ENCODE assay signal across 8 mouse cellular contexts in genomic region chr14:46398091-46398695, GRCm38 (mm10). TPM values are rescaled to one million over a fixed set of nuclear protein-coding genes. Genes with fewer than 3 reads are reported as not detected.
DNase-seq lines count a peak whose midpoint lies in the region; ATAC-seq and TF ChIP-seq lines count a peak whose summit lies in the region.

No protein-coding gene starts in this region.

- peak overlapping the region; percentile 67 for H3K4me2 ChIP-seq in heart, embryonic 12.5 days
- H3K4me2 ChIP-seq in hindbrain, embryonic 16.5 days (ENCODE audit: low read length) = peak overlapping the region; percentile 58
- peak overlapping the region; percentile 48 for H3K4me2 ChIP-seq in liver, embryonic 16.5 days (ENCODE audit: low read depth, low read length)

- H3K27me3 ChIP-seq in heart, embryonic 12.5 days (replicated peaks) = peaks cover 21% of the 10 kb centered on the region
- peaks cover 26% of the 10 kb centered on the region for H3K27me3 ChIP-seq in hindbrain, embryonic 16.5 days (replicated peaks; ENCODE audit: control insufficient read depth, insufficient read depth, low read length)
- peaks cover 32% of the 10 kb centered on the region for H3K27me3 ChIP-seq in liver, embryonic 16.5 days (ENCODE audit: control insufficient read depth, insufficient read depth, low read depth, low read length)
- peaks cover 11% of the 10 kb centered on the region for H3K27me3 ChIP-seq in small intestine, adult 2 months (ENCODE audit: control insufficient read depth, insufficient read depth, low read length)

- DNase-seq in heart, adult 8-10 months (ENCODE audit: low spot score) = no peak
- DNase-seq in layer of hippocampus, adult 18-20 months (ENCODE audit: low spot score in 2 of 2) = no peak
- DNase-seq in left cerebral cortex, adult 11 months (ENCODE audit: low spot score) = no peak

- peak overlapping the region; percentile 37 for H3K4me3 ChIP-seq in heart, embryonic 12.5 days
- H3K4me3 ChIP-seq in hindbrain, embryonic 16.5 days (ENCODE audit: low read length) = peak overlapping the region; percentile 35
- H3K4me3 ChIP-seq in liver, embryonic 16.5 days (ENCODE audit: low read depth, low read length) = peak overlapping the region; percentile 2; the same call in 1 of the 2 replicates
- H3K4me3 ChIP-seq in small intestine, adult 2 months (ENCODE audit: low read depth, low read length) = peak overlapping the region; percentile 27; the same call in 1 of the 2 replicates

- H3K4me1 ChIP-seq in heart, embryonic 12.5 days (replicated peaks) = peaks cover 5% of the 10 kb centered on the region; the same call in 1 of the 2 replicates
- H3K4me1 ChIP-seq in hindbrain, embryonic 16.5 days (ENCODE audit: control insufficient read depth, insufficient read depth, low read depth, low read length) = peaks cover 9% of the 10 kb centered on the region
- no peaks in the 10 kb centered on the region for H3K4me1 ChIP-seq in liver, embryonic 16.5 days (ENCODE audit: control insufficient read depth, low read depth, low read length)
- H3K4me1 ChIP-seq in small intestine, adult 2 months (ENCODE audit: control insufficient read depth, insufficient read depth, insufficient read length, low read length) = peaks cover 4% of the 10 kb centered on the region; the same call in 1 of the 2 replicates

- ATAC-seq in heart, embryonic 12.5 days (ENCODE audit: insufficient number of reproducible peaks, low FRiP score) = 0 out of 2 replicates have a peak, but pooled peaks have one; percentile 6
- ATAC-seq in hindbrain, embryonic 16.5 days = 0 out of 2 replicates have a peak, but pooled peaks have one; percentile 17
- ATAC-seq in liver, embryonic 16.5 days (ENCODE audit: low read depth) = no peak
- ATAC-seq in frontal cortex, adult (ENCODE audit: low TSS enrichment) = no peak

- 3% methylated on average over 27 of the region's 27 CpGs for WGBS in heart, embryonic 12.5 days
- WGBS in hindbrain, embryonic 16.5 days = 2% methylated on average over 27 of the region's 27 CpGs
- WGBS in liver, embryonic 16.5 days (ENCODE audit: insufficient replicate concordance) = 3% methylated on average over 27 of the region's 27 CpGs
- WGBS in small intestine, adult 2 months = 9% methylated on average over 27 of the region's 27 CpGs

- H3K27ac ChIP-seq in heart, embryonic 12.5 days (ENCODE audit: poor library complexity, severe bottlenecking) = no peak overlapping the region
- no peak overlapping the region for H3K27ac ChIP-seq in hindbrain, embryonic 16.5 days (ENCODE audit: low read depth, low read length)
- H3K27ac ChIP-seq in liver, embryonic 16.5 days (ENCODE audit: low read length) = no peak overlapping the region
- no peak overlapping the region for H3K27ac ChIP-seq in small intestine, adult 2 months (ENCODE audit: insufficient read depth, low read depth, low read length)

- no peaks in the 10 kb centered on the region for H3K9me3 ChIP-seq in heart, embryonic 12.5 days (replicated peaks)
- H3K9me3 ChIP-seq in hindbrain, embryonic 16.5 days (ENCODE audit: control insufficient read depth, low read length) = no peaks in the 10 kb centered on the region
- H3K9me3 ChIP-seq in liver, embryonic 16.5 days (replicated peaks; ENCODE audit: control insufficient read depth, low read length) = no peaks in the 10 kb centered on the region

- no peak for TF ChIP-seq CTCF in small intestine, adult 2 months (IDR thresholded peaks at IDR 0.05; ENCODE audit: extremely low read depth, insufficient read length, insufficient replicate concordance, low read depth, low read length)

- H3K9ac ChIP-seq in heart, embryonic 12.5 days = peak overlapping the region; percentile 58; the same call in 1 of the 2 replicates
- peak overlapping the region; percentile 35 for H3K9ac ChIP-seq in hindbrain, embryonic 16.5 days (ENCODE audit: low read depth, low read length)
- no peak overlapping the region for H3K9ac ChIP-seq in liver, embryonic 16.5 days (ENCODE audit: low read depth, low read length)

- TF ChIP-seq POLR2A in small intestine, adult 2 months (IDR thresholded peaks at IDR 0.05; ENCODE audit: low read depth, low read length) = no peak

- no peaks in the 10 kb centered on the region for H3K36me3 ChIP-seq in heart, embryonic 12.5 days
- no peaks in the 10 kb centered on the region for H3K36me3 ChIP-seq in hindbrain, embryonic 16.5 days (ENCODE audit: control insufficient read depth, insufficient read depth, low read length)
- H3K36me3 ChIP-seq in liver, embryonic 16.5 days (ENCODE audit: control insufficient read depth, insufficient read depth) = no peaks in the 10 kb centered on the region
- H3K36me3 ChIP-seq in small intestine, adult 2 months (ENCODE audit: control insufficient read depth, insufficient read depth, low read length) = no peaks in the 10 kb centered on the region

RNA-seq across cellular contexts. Expression of gene Bmp4, which starts 7.7 kb away (rescaled TPM):
- polyA plus RNA-seq in heart, embryonic 12.5 days (2016; fragmentation: Nextera tagmentation; extraction: Ambion mirVana) = 35.7 and 41.3 TPM in 2 replicates
- 10 to 100 TPM in 2 of 4 experiments, 1 to 10 TPM in 2; 8.0 to 15.1 (median 10.1) TPM for total RNA-seq in heart, adult 8-10 months (2022)
- 5.4 and 7.5 TPM in 2 replicates for polyA plus RNA-seq in hindbrain, embryonic 16.5 days (2015; fragmentation: Nextera tagmentation; extraction: Ambion mirVana)
- polyA plus RNA-seq in liver, embryonic 16.5 days (2015; fragmentation: Nextera tagmentation; extraction: Ambion mirVana) = 1.1 and 1.8 TPM in 2 replicates
- polyA plus RNA-seq in small intestine, adult 2 months (2012; rRNA removed) = 19.4 and 37.1 TPM in 2 replicates
- 1 to 10 TPM; 1.2 to 3.0 TPM for total RNA-seq in layer of hippocampus, adult 18-20 months (2021)

RNA-seq across cellular contexts. Expression of gene Gm15217, which starts 19.0 kb away (rescaled TPM):
- polyA plus RNA-seq in heart, embryonic 12.5 days (2016; fragmentation: Nextera tagmentation; extraction: Ambion mirVana) = 0.60 TPM in 1 of 2 replicates, not detected in the other
- not detected for total RNA-seq in heart, adult 8-10 months (2022)
- polyA plus RNA-seq in hindbrain, embryonic 16.5 days (2015; fragmentation: Nextera tagmentation; extraction: Ambion mirVana) = not detected in 2 replicates
- polyA plus RNA-seq in liver, embryonic 16.5 days (2015; fragmentation: Nextera tagmentation; extraction: Ambion mirVana) = not detected in 2 replicates
- not detected in 2 replicates for polyA plus RNA-seq in small intestine, adult 2 months (2012; rRNA removed)
- total RNA-seq in layer of hippocampus, adult 18-20 months (2021) = not detected

Comparison
In these comparisons a context has a peak if more than half of its experiments do, and no peak if none do; other contexts are left out.
1. ATAC-seq: peak in heart, embryonic 12.5 days (single experiment) and hindbrain, embryonic 16.5 days (single experiment); none in liver, embryonic 16.5 days (single experiment) and frontal cortex, adult (single experiment).
2. Peak in every context shown above with its lines, with median percentiles within 50 percentile points of each other: H3K4me2 ChIP-seq and H3K4me3 ChIP-seq.